Mouse (Mus musculus) megakaryocyte, embryonic 14.5 days (primary cell): ENCODE measurements around the gene Gpalpp1.

Source experiments
- FLI1 ChIP-seq: IDR thresholded peaks from 2 replicates; pipeline ENCODE4 v1.6.1; 2012; ENCODE audit warnings: low read length, inconsistent platforms, mixed read lengths
- GATA1 ChIP-seq: IDR thresholded peaks from 3 replicates; pipeline ENCODE4 v1.6.1; 2012; ENCODE audit warnings: mixed read lengths, low read length, inconsistent platforms, borderline replicate concordance

- TF ChIP-seq GATA1 (no peak), FLI1 (no peak)
These were observed 42.6 kb upstream of the Gpalpp1 start for GRCm38 (mm10) chr14:76153003-76153675.
